Mouse (Mus musculus) NIH3T3 (cell line): Measurements from ENCODE around the gene Mtor.

Experiments
- DNase-seq: peaks from one replicate; pipeline ENCODE4 v3.0.0-alpha.2; 2012; ENCODE audit warnings: low read depth

Mtor gene

GRCm38 (mm10) chr4:148442598-148442997 lies 5.8 kb upstream of the Mtor start:
- DNase-seq, result no peak

GRCm38 (mm10) chr4:148444250-148444967 lies 4.0 kb upstream of the Mtor start, which contains the start of gene Ubiad1:
TSS of gene Ubiad1 (minus strand) at chr4:148444771.
- peak; percentile 86 for DNase-seq

DNA sequence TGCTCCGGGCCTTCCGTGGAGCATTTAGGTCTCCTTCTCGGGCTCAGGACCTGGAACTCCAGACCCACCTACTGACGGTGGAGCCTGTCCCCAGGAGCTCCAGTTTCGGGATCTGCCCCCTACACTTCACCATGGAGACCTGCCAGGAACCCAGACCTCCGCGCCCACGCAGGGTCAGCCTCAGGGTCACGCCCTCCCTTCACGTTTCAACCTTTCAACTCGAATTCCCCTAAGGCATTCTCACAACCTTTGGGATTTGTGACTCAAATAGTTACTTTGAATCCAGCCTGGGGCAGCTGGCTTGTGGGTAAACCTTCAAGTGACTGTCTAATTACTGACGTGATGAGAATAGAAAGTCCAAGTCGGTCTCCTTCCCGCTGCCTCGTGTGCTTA lies 438 bp downstream of the Mtor start:
- peak; percentile 39 for DNase-seq

DNA sequence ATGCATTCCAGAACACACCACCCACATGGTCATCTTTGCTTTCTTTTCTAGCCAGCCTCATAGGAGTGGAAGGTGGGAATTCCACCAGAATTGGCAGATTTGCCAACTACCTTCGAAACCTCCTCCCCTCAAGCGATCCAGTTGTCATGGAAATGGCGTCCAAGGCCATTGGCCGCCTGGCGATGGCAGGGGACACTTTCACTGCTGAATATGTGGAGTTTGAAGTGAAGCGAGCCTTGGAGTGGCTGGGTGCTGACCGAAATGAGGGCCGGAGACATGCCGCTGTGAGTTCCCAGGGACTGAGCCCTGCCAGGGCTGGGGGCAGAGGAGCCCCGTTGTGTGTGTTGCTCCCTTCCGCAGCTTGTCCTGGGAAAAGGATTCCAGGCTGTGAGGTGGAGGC lies 5.3 kb downstream of the Mtor start:
- no peak for DNase-seq

- no peak for DNase-seq
Measured at GRCm38 (mm10) chr4:148455477-148456025, 7.1 kb downstream of the Mtor start.

GRCm38 (mm10) chr4:148460656-148461284 lies 12.4 kb downstream of the Mtor start:
- DNase-seq, result no peak

GRCm38 (mm10) chr4:148461772-148462171 lies 13.4 kb downstream of the Mtor start:
- DNase-seq, result peak; percentile 24

DNA sequence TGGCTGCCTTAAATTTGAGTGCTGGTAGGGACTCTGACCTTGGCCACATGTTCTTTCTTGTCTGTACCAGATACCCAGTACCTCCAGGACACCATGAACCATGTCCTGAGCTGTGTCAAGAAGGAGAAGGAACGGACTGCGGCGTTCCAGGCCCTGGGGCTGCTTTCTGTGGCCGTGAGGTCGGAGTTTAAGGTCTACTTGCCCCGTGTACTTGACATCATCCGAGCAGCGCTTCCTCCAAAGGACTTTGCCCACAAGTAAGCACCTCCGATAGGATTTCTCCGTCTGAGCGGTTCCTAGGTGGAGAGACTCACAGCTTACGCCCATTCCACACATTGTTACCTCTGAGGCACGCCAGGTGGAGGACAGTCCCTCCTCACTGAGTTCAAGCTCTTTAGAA lies 14.3 kb downstream of the Mtor start:
- no peak for DNase-seq

DNA sequence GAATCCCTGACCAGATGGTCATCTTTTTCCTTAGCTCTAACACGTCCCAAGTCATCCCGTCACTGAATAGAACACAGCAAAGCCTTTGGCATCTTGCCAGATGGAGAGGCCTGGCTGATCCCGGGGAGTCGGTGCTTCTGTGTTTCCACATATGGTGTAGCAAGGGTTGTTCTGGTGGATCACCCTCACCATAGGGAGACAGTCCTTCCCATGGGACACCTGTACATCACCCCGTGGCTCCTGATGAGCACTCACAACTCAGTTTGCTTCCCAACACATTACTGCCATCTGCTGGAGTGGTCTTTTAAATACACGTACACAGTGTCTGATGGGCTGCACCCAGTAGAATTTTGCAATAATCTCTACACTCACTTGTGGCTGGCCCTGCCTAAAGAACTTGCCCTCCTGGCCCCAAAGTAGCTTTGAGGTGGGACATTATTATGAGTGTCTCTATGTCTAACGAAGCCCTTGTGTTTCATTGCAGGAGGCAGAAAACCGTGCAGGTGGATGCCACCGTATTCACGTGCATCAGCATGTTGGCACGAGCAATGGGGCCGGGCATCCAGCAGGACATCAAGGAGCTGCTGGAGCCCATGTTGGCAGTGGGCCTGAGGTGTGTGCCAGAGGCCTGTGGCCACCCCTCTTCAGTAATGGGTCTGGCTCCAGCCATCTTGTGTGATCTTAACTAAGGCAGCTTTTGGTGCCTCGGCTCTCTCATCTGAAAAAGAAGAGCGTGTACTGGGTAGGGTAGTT lies 15.0 kb downstream of the Mtor start:
- peak; percentile 67 for DNase-seq

GRCm38 (mm10) chr4:148464301-148464700 lies 15.9 kb downstream of the Mtor start:
- DNase-seq, result no peak

- no peak for DNase-seq
Measured at GRCm38 (mm10) chr4:148464869-148465268, 16.5 kb downstream of the Mtor start.

GRCm38 (mm10) chr4:148466511-148467079 lies 18.2 kb downstream of the Mtor start:
- DNase-seq, result peak; percentile 9

GRCm38 (mm10) chr4:148468396-148468795 lies 20.0 kb downstream of the Mtor start:
- DNase-seq, result no peak

- no peak for DNase-seq
Measured at GRCm38 (mm10) chr4:148469487-148470252, 21.3 kb downstream of the Mtor start.

GRCm38 (mm10) chr4:148471363-148471806 lies 23.0 kb downstream of the Mtor start:
- DNase-seq, result no peak

DNA sequence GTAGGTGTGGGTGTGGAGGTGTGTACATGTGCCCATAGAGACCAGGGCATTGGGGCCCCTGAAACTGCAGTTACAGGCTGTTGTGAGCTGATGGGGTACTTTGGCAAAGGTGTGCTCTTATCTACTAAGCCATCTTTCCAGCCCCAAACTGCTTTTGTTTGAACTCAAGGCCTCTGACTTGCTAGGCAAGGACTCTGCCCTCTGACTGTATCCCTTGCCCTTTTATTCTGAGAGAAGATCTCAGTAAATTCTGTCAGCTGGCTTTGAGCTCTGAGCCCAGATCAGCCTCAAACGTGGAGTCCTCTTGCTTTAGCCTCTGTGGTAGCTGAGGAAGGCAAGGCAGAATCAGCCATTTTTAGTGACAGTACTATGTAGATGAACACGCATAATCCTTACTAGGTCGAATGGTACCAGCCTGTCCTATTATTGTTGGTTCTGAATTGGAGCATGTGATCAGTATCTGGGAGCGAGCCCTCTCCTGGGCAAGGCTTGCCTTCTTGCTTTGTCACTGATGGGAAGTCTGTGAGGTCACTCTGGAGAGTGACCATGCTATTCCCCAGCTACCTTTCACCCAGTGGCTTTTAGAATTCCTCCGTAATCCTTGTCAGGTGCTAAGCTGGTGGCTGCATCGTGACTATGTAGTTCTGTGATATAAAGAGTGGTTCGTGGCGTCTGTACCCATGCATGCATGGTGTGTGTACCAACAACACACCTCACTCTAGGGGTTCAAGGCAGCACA lies 24.2 kb downstream of the Mtor start:
- no peak for DNase-seq

DNA sequence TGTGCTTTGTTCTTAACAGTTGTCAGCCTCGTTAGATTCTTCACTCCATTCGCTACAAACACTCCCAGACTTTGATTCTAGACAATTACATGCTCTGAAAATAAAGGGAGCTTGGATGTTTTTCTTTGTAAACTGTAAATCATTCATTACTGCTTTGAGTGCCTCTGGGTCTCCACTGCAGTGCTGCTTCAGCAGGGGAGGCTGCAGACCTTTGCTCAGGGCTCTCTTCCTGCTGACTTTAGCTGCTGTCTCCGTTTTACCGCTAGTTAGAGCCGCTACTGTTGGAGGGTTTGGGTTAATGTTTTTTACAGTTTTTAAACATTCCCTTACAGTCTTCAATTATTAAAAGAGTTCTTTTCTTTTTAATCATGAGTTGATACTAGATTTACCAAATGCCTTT lies 25.1 kb downstream of the Mtor start:
- no peak for DNase-seq

- no peak for DNase-seq
Measured at GRCm38 (mm10) chr4:148480245-148480644, 31.8 kb downstream of the Mtor start.

DNA sequence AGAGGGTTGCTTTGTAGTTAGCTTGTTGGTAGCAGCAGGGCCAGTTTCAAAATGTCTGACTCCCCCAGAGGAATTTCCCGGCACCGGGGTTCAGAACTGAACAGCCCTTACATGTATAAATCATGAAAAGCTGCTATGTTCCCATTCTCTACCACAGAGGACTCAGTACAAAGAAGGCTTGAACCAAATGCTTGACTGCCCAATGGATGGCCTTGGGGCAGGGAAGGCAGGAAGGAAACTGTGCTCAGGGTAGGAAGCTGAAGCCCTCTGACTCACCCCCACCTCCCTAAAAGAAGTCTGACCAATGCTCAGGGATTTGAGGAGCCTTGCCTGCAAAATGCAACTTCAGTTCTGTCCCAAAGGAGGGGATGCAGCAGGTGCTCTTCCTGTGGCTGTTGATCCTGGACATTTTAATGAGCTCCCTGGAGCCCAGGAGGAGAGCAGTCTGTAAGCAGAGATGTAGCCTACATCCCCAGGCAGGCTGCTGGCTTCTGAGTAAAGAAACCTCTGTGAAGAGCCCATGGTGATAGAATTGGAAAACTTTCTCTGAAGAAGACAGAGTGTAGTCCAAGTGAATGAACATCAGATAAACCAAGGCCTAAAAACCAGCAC lies 33.3 kb downstream of the Mtor start:
- DNase-seq, result no peak

GRCm38 (mm10) chr4:148484511-148484910 lies 36.1 kb downstream of the Mtor start:
- no peak for DNase-seq
